Mouse (Mus musculus) E14TG2a.4 (cell line): ENCODE data around the gene Pea15a.

Experiments
- CTCF ChIP-seq: conservative IDR thresholded peaks from 2 replicates; pipeline ENCODE4 v1.5.1; 2014; ENCODE audit warnings: low read length
- POU5F1 ChIP-seq: IDR thresholded peaks from 2 replicates; pipeline ENCODE4 v1.6.1; 2014; ENCODE audit warnings: low read length, borderline replicate concordance

- TF ChIP-seq POU5F1 (no peak), CTCF (no peak)
These were observed 6.2 kb upstream of the Pea15a start for GRCm38 (mm10) chr1:172212776-172213175.
